Mouse (Mus musculus) lung, embryonic 14.5 days (tissue): ENCODE results near the gene Prdx2. TPM values are rescaled to one million over a fixed set of nuclear protein-coding genes. Genes with fewer than 3 reads are reported as not detected.
A peak's percentile ranks its signal among the peaks of the same experiment; 100 is the strongest.

ENCODE experiments used
- ATAC-seq: fragments of 200-750 bp; cut with Nextera tagmentation; 2 replicates; pipeline ENCODE4 v1.8.0; 2017; ENCODE audit warnings: mild to moderate bottlenecking, moderate TSS enrichment, moderate library complexity; ENCODE audit not compliant: insufficient read depth
- DNase-seq: peaks from one replicate; pipeline ENCODE4 v3.0.0-alpha.2; 2015
- H3K27ac ChIP-seq: fragments of 300-500 bp; sonication (generic); 2 replicates; pipeline ENCODE4 v1.5.1; 2014; ENCODE audit warnings: low read depth, mild to moderate bottlenecking, moderate library complexity
- H3K27me3 ChIP-seq: fragments of 300-500 bp; sonication (generic); 2 replicates; pipeline ENCODE4 v1.6.1; 2014; ENCODE audit warnings: low read length, control low read depth; ENCODE audit not compliant: insufficient read depth
- H3K36me3 ChIP-seq: fragments of 300-500 bp; sonication (generic); 2 replicates; pipeline ENCODE4 v1.6.1; 2014; ENCODE audit warnings: control low read depth; ENCODE audit not compliant: insufficient read depth
- H3K4me1 ChIP-seq: fragments of 300-500 bp; sonication (generic); 2 replicates; pipeline ENCODE4 v1.6.1; 2014; ENCODE audit warnings: antibody characterized with exemption, control low read depth; ENCODE audit not compliant: insufficient read depth
- H3K4me2 ChIP-seq: fragments of 300-500 bp; sonication (generic); 2 replicates; pipeline ENCODE4 v1.6.1; 2014; ENCODE audit warnings: mild to moderate bottlenecking
- H3K4me3 ChIP-seq: fragments of 300-500 bp; sonication (generic); 2 replicates; pipeline ENCODE4 v1.5.1; 2014; ENCODE audit warnings: low read depth, low read length
- H3K9ac ChIP-seq: fragments of 300-500 bp; sonication (generic); 2 replicates; pipeline ENCODE4 v1.6.1; 2014
- H3K9me3 ChIP-seq: fragments of 300-500 bp; sonication (generic); 2 replicates; pipeline ENCODE4 v1.6.1; 2016; ENCODE audit warnings: low read depth, low read length, control low read depth
- CTCF ChIP-seq: IDR thresholded peaks from 2 replicates; pipeline ENCODE4 v1.5.1; 2016; ENCODE audit warnings: antibody characterized with exemption, low read depth
- WGBS: fragments of 180-500 bp; shearing (Covaris S2); extraction: QIAGEN DNeasy Blood & Tissue Kit; methylation state at CpG from one replicate; pipeline ENCODE4 v1.1.7; 2014; 5-methylcytosine and 5-hydroxymethylcytosine counted together
- polyA plus RNA-seq: library from polyadenylated mRNA; unstranded; fragments of >200 nt; fragmentation: Nextera tagmentation; extraction: Ambion mirVana; gene quantifications from 2 replicates; pipeline ENCODE4 v1.2.1, GENCODE M21; 2014

The Prdx2 gene
- polyA plus RNA-seq, 1 experiment from 2014 or later = 843 TPM

DNA sequence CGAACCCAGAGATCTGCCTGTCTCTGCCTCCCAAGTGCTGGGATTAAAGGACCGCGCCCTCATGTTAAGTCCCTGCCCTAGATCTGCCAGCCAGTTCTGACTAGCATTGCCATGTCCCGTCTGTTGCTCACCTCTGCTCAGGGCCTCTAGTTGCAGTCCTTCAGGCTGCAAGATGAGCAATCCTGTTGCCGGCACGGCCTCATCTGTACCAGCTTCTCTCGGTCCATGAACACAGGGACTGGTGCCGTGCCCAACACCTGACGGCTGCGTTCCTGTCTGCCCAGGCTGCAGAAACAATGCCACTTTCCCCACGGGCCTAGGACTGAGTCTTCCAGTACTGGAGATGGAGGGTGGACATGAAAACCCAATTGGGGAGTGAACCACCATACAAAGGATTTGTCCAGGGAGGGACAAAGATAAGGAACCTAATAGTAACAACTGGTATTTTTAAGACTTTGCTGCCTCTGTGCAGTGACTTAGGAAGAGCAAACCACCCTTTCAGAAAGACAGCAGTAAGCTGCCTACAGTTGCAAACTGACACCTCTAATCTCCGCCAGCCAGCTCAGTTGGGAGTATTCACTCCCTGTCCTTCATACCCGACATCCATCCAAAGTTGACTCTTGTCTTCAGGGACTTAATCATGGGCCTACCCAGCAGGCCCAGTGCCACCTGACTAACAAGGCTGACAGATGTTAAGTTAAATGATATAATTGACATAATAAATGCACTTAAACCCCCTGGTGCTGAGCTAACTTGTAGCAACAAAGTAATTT lies 1.7 kb upstream of the Prdx2 start:
- WGBS = 87% methylated on average over 13 of the region's 13 CpGs
- no peak for ATAC-seq
- H3K4me2 ChIP-seq = peak overlapping the region; percentile 95
- no peak for TF ChIP-seq CTCF
- H3K4me3 ChIP-seq = peak overlapping the region; percentile 67; the same call in 1 of the 2 replicates
- H3K27ac ChIP-seq = no peak overlapping the region
- no peak for DNase-seq
- 0 out of 2 replicates have a peak overlapping the region, but pooled peaks have one; percentile 17 for H3K9ac ChIP-seq
- peaks cover 31% of the 10 kb centered on the region for H3K36me3 ChIP-seq
- no peaks in the 10 kb centered on the region for H3K27me3 ChIP-seq
- H3K4me1 ChIP-seq = peaks cover 7% of the 10 kb centered on the region
- H3K9me3 ChIP-seq = no peaks in the 10 kb centered on the region

DNA sequence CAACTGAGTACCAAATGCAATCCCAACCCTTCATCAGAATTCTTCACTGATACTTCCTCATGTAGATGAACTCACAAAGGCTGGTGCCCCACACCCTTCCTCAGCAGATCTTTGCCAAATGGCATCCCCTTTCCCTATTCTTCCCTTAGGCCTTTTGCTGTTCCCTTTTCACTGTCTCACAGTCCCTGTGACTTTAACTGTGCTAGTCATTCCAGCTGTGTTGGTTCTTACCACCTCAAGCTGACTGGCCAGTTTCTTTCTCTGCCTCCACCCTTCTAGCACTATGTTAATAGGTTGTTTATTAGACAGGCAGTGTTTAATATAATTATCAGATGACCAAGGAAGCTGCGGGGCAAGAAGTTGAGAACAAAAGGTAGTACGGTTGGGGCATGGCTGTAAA lies 737 bp upstream of the Prdx2 start:
- Histone ChIP-seq H3K4me3 (peak overlapping the region; percentile 67), H3K9me3 (no peaks in the 10 kb centered on the region), H3K4me2 (peak overlapping the region; percentile 95), H3K36me3 (peaks cover 35% of the 10 kb centered on the region), H3K27me3 (no peaks in the 10 kb centered on the region), H3K4me1 (peaks cover 7% of the 10 kb centered on the region), H3K27ac (peak overlapping the region; percentile 91), H3K9ac (peak overlapping the region; percentile 94)
- DNase-seq = peak; percentile 27
- ATAC-seq = no peak
- TF ChIP-seq CTCF = no peak
- 15% methylated on average over 2 of the region's 2 CpGs for WGBS

DNA sequence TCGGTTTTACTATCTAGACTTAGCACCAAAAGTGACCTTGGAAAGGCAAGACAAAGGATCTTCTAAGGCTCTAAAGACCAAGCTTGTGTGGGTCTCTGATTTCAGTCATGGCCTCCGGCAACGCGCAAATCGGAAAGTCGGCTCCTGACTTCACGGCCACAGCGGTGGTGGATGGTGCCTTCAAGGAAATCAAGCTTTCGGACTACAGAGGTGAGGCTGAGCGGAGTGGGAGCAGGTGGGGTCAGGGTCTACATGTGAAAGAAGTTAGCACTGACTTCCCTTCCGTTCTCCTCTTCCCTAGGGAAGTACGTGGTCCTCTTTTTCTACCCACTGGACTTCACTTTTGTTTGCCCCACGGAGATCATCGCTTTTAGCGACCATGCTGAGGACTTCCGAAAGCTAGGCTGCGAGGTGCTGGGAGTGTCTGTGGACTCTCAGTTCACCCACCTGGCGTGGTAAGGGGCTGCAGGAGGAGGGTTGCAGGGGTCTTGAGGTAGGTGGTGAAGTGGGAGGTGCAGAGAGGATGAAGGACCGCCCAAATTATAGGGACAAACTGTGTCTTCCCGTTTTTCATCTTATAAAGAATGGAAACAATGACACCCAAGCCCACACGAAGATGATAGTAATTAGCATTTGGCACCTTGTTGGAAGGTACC lies 876 bp downstream of the Prdx2 start:
- 5% methylated on average over 21 of the region's 21 CpGs for WGBS

GRCm38 (mm10) chr8:84970913-84971312 lies 1.5 kb downstream of the Prdx2 start:
- H3K4me2 ChIP-seq = peak overlapping the region; percentile 95
- H3K9me3 ChIP-seq = no peaks in the 10 kb centered on the region
- H3K36me3 ChIP-seq = peaks cover 49% of the 10 kb centered on the region
- WGBS = 54% methylated on average over 5 of the region's 5 CpGs
- H3K27ac ChIP-seq = peak overlapping the region; percentile 91; the same call in 1 of the 2 replicates
- no peaks in the 10 kb centered on the region for H3K27me3 ChIP-seq
- no peak for TF ChIP-seq CTCF
- H3K4me3 ChIP-seq = peak overlapping the region; percentile 67
- no peak for ATAC-seq
- H3K9ac ChIP-seq = peak overlapping the region; percentile 94
- DNase-seq = no peak
- peaks cover 11% of the 10 kb centered on the region for H3K4me1 ChIP-seq

More for the DNA sequence above, 876 bp downstream of the Prdx2 start:
- Histone ChIP-seq H3K4me1 (peaks cover 7% of the 10 kb centered on the region), H3K4me3 (peak overlapping the region; percentile 67), H3K27me3 (no peaks in the 10 kb centered on the region), H3K4me2 (peak overlapping the region; percentile 95), H3K27ac (peak overlapping the region; percentile 91), H3K9me3 (no peaks in the 10 kb centered on the region), H3K9ac (peak overlapping the region; percentile 94), H3K36me3 (peaks cover 49% of the 10 kb centered on the region)
- DNase-seq (no peak), ATAC-seq (no peak)
- TF ChIP-seq CTCF = no peak

DNA sequence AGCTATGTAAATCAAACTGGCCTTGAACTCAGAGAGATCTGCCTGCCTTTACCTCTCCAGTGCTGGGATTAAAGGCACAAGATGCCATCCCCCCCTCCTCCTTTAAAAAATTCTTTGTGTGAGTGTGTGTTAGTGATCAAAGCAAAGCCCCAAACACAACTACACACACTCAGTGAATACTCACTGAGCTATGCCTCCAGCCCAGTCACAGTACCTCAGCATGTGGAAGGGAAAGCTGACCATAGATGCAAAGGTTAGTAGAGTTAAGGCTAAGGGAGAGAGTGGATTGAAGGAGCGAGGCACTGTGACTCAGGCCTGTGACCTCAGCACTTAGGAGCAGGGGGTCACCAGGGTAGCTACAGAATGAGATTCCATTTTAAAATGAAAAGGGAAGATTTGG lies 3.7 kb downstream of the Prdx2 start:
- TF ChIP-seq CTCF = no peak
- Histone ChIP-seq H3K9me3 (no peaks in the 10 kb centered on the region), H3K4me1 (peaks cover 8% of the 10 kb centered on the region), H3K36me3 (peaks cover 47% of the 10 kb centered on the region), H3K27ac (no peak overlapping the region), H3K9ac (no peak overlapping the region), H3K4me2 (no peak overlapping the region), H3K4me3 (no peak overlapping the region), H3K27me3 (peaks cover 5% of the 10 kb centered on the region)
- DNase-seq (no peak), ATAC-seq (no peak)
- WGBS = 92% methylated on average over 1 of the region's 1 CpGs

GRCm38 (mm10) chr8:84973803-84974542 lies 4.6 kb downstream of the Prdx2 start:
- ATAC-seq (0 out of 2 replicates have a peak, but pooled peaks have one; percentile 6), DNase-seq (peak; percentile 89)
- Histone ChIP-seq H3K27me3 (peaks cover 5% of the 10 kb centered on the region), H3K36me3 (peaks cover 47% of the 10 kb centered on the region), H3K4me1 (peaks cover 9% of the 10 kb centered on the region), H3K4me2 (peak overlapping the region; percentile 29; the same call in 1 of the 2 replicates), H3K4me3 (no peak overlapping the region), H3K9ac (no peak overlapping the region), H3K27ac (no peak overlapping the region), H3K9me3 (no peaks in the 10 kb centered on the region)
- TF ChIP-seq CTCF = peak; percentile 95
- WGBS = 60% methylated on average over 4 of the region's 4 CpGs
